Mouse (Mus musculus): ENCODE results near the gene Gm10837.

DNA sequence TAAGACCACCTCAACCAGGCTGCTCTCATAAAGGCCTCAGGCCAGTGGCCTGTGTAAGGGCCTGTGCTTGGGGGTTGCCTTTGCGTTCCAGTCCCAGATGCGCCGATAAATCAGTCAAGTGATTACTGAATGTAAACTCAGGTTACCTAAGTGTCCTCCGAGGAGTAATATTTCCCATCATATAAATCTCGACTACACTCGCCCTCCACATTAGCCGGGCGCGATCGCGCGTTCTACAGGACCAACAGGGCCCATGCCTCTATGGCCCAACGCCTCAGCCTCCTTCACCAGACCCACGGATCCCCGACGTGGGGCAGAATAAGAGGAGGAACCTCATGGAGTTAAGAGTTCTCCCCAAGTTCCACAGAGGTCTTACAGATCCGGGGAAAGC lies 27.7 kb upstream of the Gm10837 start:
- TF ChIP-seq GATA1 (IDR thresholded peaks at IDR 0.05; ENCODE audit: borderline replicate concordance, low read length), result no peak
- no peak for TF ChIP-seq FLI1 (IDR thresholded peaks at IDR 0.05; ENCODE audit: low read length)
